Mouse (Mus musculus) hindbrain, postnatal 0 days (tissue): ENCODE measurements around the gene Hnf1b. TPM values are rescaled to one million over a fixed set of nuclear protein-coding genes. Genes with fewer than 3 reads are reported as not detected.
A peak's percentile ranks its signal among the peaks of the same experiment; 100 is the strongest.

Experiments used
- ATAC-seq: fragments of 200-750 bp; cut with Nextera tagmentation; 2 replicates; pipeline ENCODE4 v1.8.0; 2017; ENCODE audit warnings: mild to moderate bottlenecking, moderate TSS enrichment, moderate library complexity
- DNase-seq: peaks from one replicate; pipeline ENCODE4 v3.0.0-alpha.2; 2015; ENCODE audit warnings: low spot score
- H3K27ac ChIP-seq: fragments of 300-500 bp; sonication (generic); 2 replicates; pipeline ENCODE4 v1.5.1; 2014; ENCODE audit warnings: mild to moderate bottlenecking
- H3K27me3 ChIP-seq: fragments of 300-500 bp; sonication (generic); 2 replicates; pipeline ENCODE4 v1.6.1; 2014; ENCODE audit warnings: low read length, mixed read lengths; ENCODE audit not compliant: insufficient read depth
- H3K36me3 ChIP-seq: fragments of 300-500 bp; sonication (generic); 2 replicates; pipeline ENCODE4 v1.6.1; 2014; ENCODE audit warnings: low read length, mixed read lengths; ENCODE audit not compliant: insufficient read depth
- H3K4me1 ChIP-seq: fragments of 300-500 bp; sonication (generic); 2 replicates; pipeline ENCODE4 v1.6.1; 2014; ENCODE audit warnings: antibody characterized with exemption, low read length, mixed read lengths; ENCODE audit not compliant: insufficient read depth
- H3K4me2 ChIP-seq: fragments of 300-500 bp; sonication (generic); 2 replicates; pipeline ENCODE4 v1.6.1; 2014; ENCODE audit warnings: low read depth, mild to moderate bottlenecking, low read length, moderate library complexity, mixed read lengths
- H3K4me3 ChIP-seq: fragments of 300-500 bp; sonication (generic); 2 replicates; pipeline ENCODE4 v1.5.1; 2014; ENCODE audit warnings: low read length
- H3K9ac ChIP-seq: fragments of 300-500 bp; sonication (generic); replicated peaks from 2 replicates; pipeline ENCODE4 v1.6.1; 2014; ENCODE audit warnings: mild to moderate bottlenecking, low read length, moderate library complexity, mixed read lengths
- H3K9me3 ChIP-seq: fragments of 300-500 bp; sonication (generic); 2 replicates; pipeline ENCODE4 v1.6.1; 2016; ENCODE audit warnings: low read length, mixed read lengths
- CTCF ChIP-seq: IDR thresholded peaks from 2 replicates; pipeline ENCODE4 v1.5.1; 2016; ENCODE audit warnings: antibody characterized with exemption, control low read depth, low read depth
- WGBS: fragments of 180-500 bp; shearing (Covaris S2); extraction: QIAGEN DNeasy Blood & Tissue Kit; methylation state at CpG from one replicate; pipeline ENCODE4 v1.1.7; 2014; 5-methylcytosine and 5-hydroxymethylcytosine counted together
- polyA plus RNA-seq: library from polyadenylated mRNA; unstranded; fragments of >200 nt; fragmentation: Nextera tagmentation; extraction: Ambion mirVana; gene quantifications from 2 replicates; pipeline ENCODE4 v1.2.1, GENCODE M21; 2015
- total RNA-seq: library from RNA; depleted of rRNA; stranded (reverse); fragments of >200 nt; gene quantifications from 2 replicates; pipeline ENCODE4 v1.2.3, GENCODE M21; 2014; rRNA removed

Gene Hnf1b
- total RNA-seq, result not detected in 2 replicates
- 0.30 and 0.40 TPM in 2 replicates for polyA plus RNA-seq

GRCm38 (mm10) chr11:83849529-83850335, at the start of gene Hnf1b:
Gene Hnf1b, plus strand, starts transcription at chr11:83850063.
- Histone ChIP-seq H3K9me3 (no peaks in the 10 kb centered on the region), H3K27ac (no peak within 1 kb of the TSS), H3K4me1 (no peaks in the 10 kb centered on the region), H3K4me3 (no peak within 1 kb of the TSS), H3K4me2 (no peak within 1 kb of the TSS), H3K9ac (no peak within 1 kb of the TSS), H3K36me3 (no peaks in the 10 kb centered on the region), H3K27me3 (peaks cover 37% of the 10 kb centered on the region)
- ATAC-seq (no peak), DNase-seq (no peak)
- WGBS, result 4% methylated on average over 36 of the region's 36 CpGs
- TF ChIP-seq CTCF, result no peak

- H3K9me3 ChIP-seq, result no peaks in the 10 kb centered on the region
- H3K27me3 ChIP-seq, result no peaks in the 10 kb centered on the region
- ATAC-seq, result no peak
- no peaks in the 10 kb centered on the region for H3K36me3 ChIP-seq
- no peak overlapping the region for H3K4me3 ChIP-seq
- H3K4me2 ChIP-seq, result no peak overlapping the region
- H3K27ac ChIP-seq, result no peak overlapping the region
- no peaks in the 10 kb centered on the region for H3K4me1 ChIP-seq
- peak; percentile 72 for TF ChIP-seq CTCF
- DNase-seq, result peak; percentile 76
- WGBS, result 69% methylated on average over 8 of the region's 8 CpGs
- no peak overlapping the region for H3K9ac ChIP-seq
Observed at GRCm38 (mm10) chr11:83802166-83802565, 47.7 kb upstream of the Hnf1b start.

GRCm38 (mm10) chr11:83802581-83802980, 47.3 kb upstream of the Hnf1b start:
- TF ChIP-seq CTCF, result no peak
- Histone ChIP-seq H3K4me2 (no peak overlapping the region), H3K4me1 (no peaks in the 10 kb centered on the region), H3K9me3 (no peaks in the 10 kb centered on the region), H3K27me3 (no peaks in the 10 kb centered on the region), H3K9ac (no peak overlapping the region), H3K4me3 (no peak overlapping the region), H3K27ac (no peak overlapping the region), H3K36me3 (no peaks in the 10 kb centered on the region)
- ATAC-seq (no peak), DNase-seq (no peak)
- 86% methylated on average over 4 of the region's 4 CpGs for WGBS

GRCm38 (mm10) chr11:83810441-83810840, 39.4 kb upstream of the Hnf1b start:
- 75% methylated on average over 8 of the region's 8 CpGs for WGBS
- TF ChIP-seq CTCF, result no peak
- no peak for DNase-seq
- Histone ChIP-seq H3K4me2 (no peak overlapping the region), H3K9ac (no peak overlapping the region), H3K4me3 (no peak overlapping the region), H3K27me3 (no peaks in the 10 kb centered on the region), H3K9me3 (no peaks in the 10 kb centered on the region), H3K4me1 (no peaks in the 10 kb centered on the region), H3K36me3 (no peaks in the 10 kb centered on the region), H3K27ac (no peak overlapping the region)
- ATAC-seq, result no peak

- no peaks in the 10 kb centered on the region for H3K36me3 ChIP-seq
- H3K4me2 ChIP-seq, result no peak overlapping the region
- no peaks in the 10 kb centered on the region for H3K9me3 ChIP-seq
- no peak for DNase-seq
- no peaks in the 10 kb centered on the region for H3K27me3 ChIP-seq
- ATAC-seq, result no peak
- WGBS, result 87% methylated on average over 5 of the region's 5 CpGs
- H3K4me1 ChIP-seq, result no peaks in the 10 kb centered on the region
- H3K27ac ChIP-seq, result no peak overlapping the region
- no peak for TF ChIP-seq CTCF
- no peak overlapping the region for H3K9ac ChIP-seq
- no peak overlapping the region for H3K4me3 ChIP-seq
Observed at GRCm38 (mm10) chr11:83815191-83815590, 34.7 kb upstream of the Hnf1b start.

- 8% methylated on average over 9 of the region's 9 CpGs for WGBS
- DNase-seq (peak; percentile 85), ATAC-seq (no peak)
- no peak overlapping the region for H3K4me3 ChIP-seq
- no peak overlapping the region for H3K4me2 ChIP-seq
- H3K9me3 ChIP-seq, result no peaks in the 10 kb centered on the region
- peak; percentile 75 for TF ChIP-seq CTCF
- no peaks in the 10 kb centered on the region for H3K36me3 ChIP-seq
- no peak overlapping the region for H3K9ac ChIP-seq
- no peaks in the 10 kb centered on the region for H3K27me3 ChIP-seq
- H3K4me1 ChIP-seq, result no peaks in the 10 kb centered on the region
- H3K27ac ChIP-seq, result no peak overlapping the region
Observed at GRCm38 (mm10) chr11:83815628-83816027, 34.2 kb upstream of the Hnf1b start.

GRCm38 (mm10) chr11:83817048-83817447, 32.8 kb upstream of the Hnf1b start:
- Histone ChIP-seq H3K4me1 (no peaks in the 10 kb centered on the region), H3K9ac (no peak overlapping the region), H3K36me3 (no peaks in the 10 kb centered on the region), H3K4me2 (no peak overlapping the region), H3K27me3 (no peaks in the 10 kb centered on the region), H3K27ac (no peak overlapping the region), H3K4me3 (no peak overlapping the region), H3K9me3 (no peaks in the 10 kb centered on the region)
- DNase-seq (peak; percentile 20), ATAC-seq (0 out of 2 replicates have a peak, but pooled peaks have one; percentile 21)
- 47% methylated on average over 6 of the region's 6 CpGs for WGBS
- TF ChIP-seq CTCF, result no peak
